Comparison of ENCODE assay signal across 8 mouse cellular contexts in genomic region chr3:126362931-126363525, GRCm38 (mm10). TPM values are rescaled to one million over a fixed set of nuclear protein-coding genes. Genes with fewer than 3 reads are reported as not detected.
DNase-seq lines count a peak whose midpoint lies in the region; ATAC-seq lines count a peak whose summit lies in the region.
"Had no signal": no experiment of that assay in that cellular context is flagged by ENCODE, and none has a peak within 500 bp of the region (broad histone marks: within the 10 kb centered on the region; RNA-seq: fewer than 3 reads in every experiment).

No protein-coding gene starts in this region.

- no peaks in the 10 kb centered on the region for H3K36me3 ChIP-seq in kidney, embryonic 14.5 days (ENCODE audit: control insufficient read depth, insufficient read depth, low read length)
- no peaks in the 10 kb centered on the region for H3K36me3 ChIP-seq in hindbrain, embryonic 13.5 days
- no peaks in the 10 kb centered on the region for H3K36me3 ChIP-seq in neural tube, embryonic 12.5 days

- H3K4me1 ChIP-seq in kidney, embryonic 14.5 days (ENCODE audit: control insufficient read depth, insufficient read depth, low read length): no peaks in the 10 kb centered on the region
- peaks cover 10% of the 10 kb centered on the region for H3K4me1 ChIP-seq in hindbrain, embryonic 13.5 days (replicated peaks)
- peaks cover 7% of the 10 kb centered on the region; the same call in 1 of the 2 replicates for H3K4me1 ChIP-seq in neural tube, embryonic 12.5 days

- DNase-seq in kidney, adult 18-20 months: no peak
- peak; percentile 70 for DNase-seq in brain, adult 2 months (ENCODE audit: low read depth, low spot score)
- no peak for DNase-seq in thymus, postnatal 14 days
- DNase-seq in kidney, postnatal 10 days: no peak

- H3K27me3 ChIP-seq in kidney, embryonic 14.5 days (ENCODE audit: control insufficient read depth, insufficient read depth, low read length): peaks cover 4% of the 10 kb centered on the region
- H3K27me3 ChIP-seq in hindbrain, embryonic 13.5 days: peaks cover 16% of the 10 kb centered on the region; the same call in 1 of the 2 replicates
- H3K27me3 ChIP-seq in neural tube, embryonic 12.5 days (replicated peaks): peaks cover 8% of the 10 kb centered on the region

- H3K9ac ChIP-seq in kidney, embryonic 14.5 days (ENCODE audit: low read depth, low read length): no peak overlapping the region
- H3K9ac ChIP-seq in hindbrain, embryonic 13.5 days: no peak overlapping the region
- H3K9ac ChIP-seq in neural tube, embryonic 12.5 days: no peak overlapping the region

- no peaks in the 10 kb centered on the region for H3K9me3 ChIP-seq in kidney, embryonic 14.5 days (ENCODE audit: control insufficient read depth, low read length)
- H3K9me3 ChIP-seq in hindbrain, embryonic 13.5 days: no peaks in the 10 kb centered on the region
- H3K9me3 ChIP-seq in neural tube, embryonic 12.5 days: no peaks in the 10 kb centered on the region

- WGBS in kidney, embryonic 14.5 days: 85% methylated on average over 11 of the region's 11 CpGs
- WGBS in hindbrain, embryonic 13.5 days: 85% methylated on average over 11 of the region's 11 CpGs
- WGBS in neural tube, embryonic 12.5 days: 87% methylated on average over 11 of the region's 11 CpGs

- H3K4me2 ChIP-seq in kidney, embryonic 14.5 days (replicated peaks; ENCODE audit: low read depth, low read length): peak overlapping the region; percentile 78; the same call in 1 of the 2 replicates
- peak overlapping the region; percentile 81 for H3K4me2 ChIP-seq in hindbrain, embryonic 13.5 days
- H3K4me2 ChIP-seq in neural tube, embryonic 12.5 days (replicated peaks): peak overlapping the region; percentile 77; the same call in 1 of the 2 replicates

- ATAC-seq in kidney, embryonic 14.5 days (ENCODE audit: low FRiP score, low TSS enrichment): no peak
- no peak for ATAC-seq in hindbrain, embryonic 13.5 days (ENCODE audit: low FRiP score)
- no peak; the same call in 1 of the 2 replicates for ATAC-seq in neural tube, embryonic 12.5 days (ENCODE audit: low FRiP score, low read depth)
- ATAC-seq: inflammation-experienced regulatory T-cells, adult 6 months had no signal

- peak overlapping the region; percentile 45; the same call in 1 of the 2 replicates for H3K4me3 ChIP-seq in kidney, embryonic 14.5 days (ENCODE audit: low read length)
- no peak overlapping the region for H3K4me3 ChIP-seq in hindbrain, embryonic 13.5 days
- H3K4me3 ChIP-seq in neural tube, embryonic 12.5 days: no peak overlapping the region

- no peak overlapping the region for H3K27ac ChIP-seq in kidney, embryonic 14.5 days (ENCODE audit: low read depth, low read length)
- H3K27ac ChIP-seq in hindbrain, embryonic 13.5 days: no peak overlapping the region
- no peak overlapping the region for H3K27ac ChIP-seq in neural tube, embryonic 12.5 days

RNA-seq across cellular contexts. Expression of gene Arsj, which starts 0.5 kb away (rescaled TPM):
- 1.1 and 1.7 TPM in 2 replicates for polyA plus RNA-seq in kidney, embryonic 14.5 days (2014; fragmentation: Nextera tagmentation; extraction: Ambion mirVana)
- 0.22 and 0.45 TPM in 2 replicates for polyA plus RNA-seq in hindbrain, embryonic 13.5 days (2015; fragmentation: Nextera tagmentation; extraction: Ambion mirVana)
- 0.41 and 0.52 TPM in 2 replicates for polyA plus RNA-seq in neural tube, embryonic 12.5 days (2016; fragmentation: Nextera tagmentation; extraction: Ambion mirVana)
- polyA plus RNA-seq: inflammation-experienced regulatory T-cells, adult 6 months had no signal
